Mouse (Mus musculus): ENCODE results near the gene Nfib. TPM values are rescaled to one million over a fixed set of nuclear protein-coding genes. Genes with fewer than 3 reads are reported as not detected.
A peak's percentile ranks its signal among the peaks of the same experiment; 100 is the strongest.

The Nfib gene
- polyA plus RNA-seq, 1 experiment from 2014 or later: 9.5 TPM

DNA sequence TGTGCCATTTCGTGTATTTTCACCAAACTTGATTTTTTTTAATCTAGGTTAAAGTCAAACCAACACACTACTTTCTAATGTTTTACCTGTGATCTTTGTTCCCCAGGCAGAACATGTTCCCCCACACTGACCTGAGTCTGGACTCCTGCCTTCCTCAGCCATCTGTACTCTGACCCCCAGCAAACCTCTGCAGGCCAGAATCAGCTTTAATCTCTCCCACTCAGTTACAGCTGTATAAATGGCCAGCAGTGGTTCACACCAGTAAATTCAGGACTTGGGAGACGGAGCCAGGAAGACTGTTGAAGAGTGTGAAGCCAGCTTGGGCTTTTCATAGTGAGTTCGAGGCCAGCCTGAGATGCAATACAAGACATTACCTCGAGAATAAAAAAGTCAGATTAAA is 312.5 kb downstream of the Nfib start:
- peak; percentile 54; the same call in 1 of the 2 replicates for ATAC-seq
- no peaks in the 10 kb centered on the region for H3K9me3 ChIP-seq (replicated peaks)
- 56% methylated on average over 4 of the region's 4 CpGs for WGBS (ENCODE audit: insufficient replicate concordance)

DNA sequence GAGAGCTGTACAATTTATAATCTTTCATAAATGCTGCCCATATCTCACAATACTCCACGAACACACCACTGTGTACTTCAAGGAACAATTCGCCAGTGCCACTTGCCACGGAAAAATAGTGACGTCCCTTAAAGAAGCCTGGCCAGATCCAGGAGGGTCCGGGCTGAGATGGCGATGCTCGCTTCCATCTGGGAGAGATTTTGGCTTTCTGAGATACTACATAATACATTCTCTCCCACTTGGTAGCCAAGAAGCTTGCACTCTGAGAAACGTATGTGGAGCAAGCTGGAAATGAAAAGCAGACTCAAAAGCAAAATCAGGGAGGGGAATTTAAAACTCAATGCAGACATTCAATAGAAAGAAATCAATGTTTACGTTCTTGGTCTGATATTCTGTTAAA is 313.1 kb downstream of the Nfib start:
- Histone ChIP-seq H3K36me3 (no peaks in the 10 kb centered on the region), H3K9me3 (replicated peaks) (no peaks in the 10 kb centered on the region), H3K9ac (no peak overlapping the region), H3K4me3 (no peak overlapping the region), H3K27me3 (replicated peaks) (no peaks in the 10 kb centered on the region), H3K4me2 (no peak overlapping the region), H3K4me1 (peaks cover 3% of the 10 kb centered on the region; the same call in 1 of the 2 replicates), H3K27ac (no peak overlapping the region; the same call in 1 of the 2 replicates)
- WGBS (ENCODE audit: insufficient replicate concordance): 66% methylated on average over 9 of the region's 9 CpGs
- ATAC-seq: no peak

More for the DNA sequence above, 312.5 kb downstream of the Nfib start:
- Histone ChIP-seq H3K36me3 (no peaks in the 10 kb centered on the region), H3K27ac (peak overlapping the region; percentile 25; the same call in 1 of the 2 replicates), H3K4me2 (no peak overlapping the region), H3K9ac (no peak overlapping the region), H3K4me1 (peaks cover 3% of the 10 kb centered on the region; the same call in 1 of the 2 replicates), H3K4me3 (no peak overlapping the region), H3K27me3 (replicated peaks) (no peaks in the 10 kb centered on the region)

DNA sequence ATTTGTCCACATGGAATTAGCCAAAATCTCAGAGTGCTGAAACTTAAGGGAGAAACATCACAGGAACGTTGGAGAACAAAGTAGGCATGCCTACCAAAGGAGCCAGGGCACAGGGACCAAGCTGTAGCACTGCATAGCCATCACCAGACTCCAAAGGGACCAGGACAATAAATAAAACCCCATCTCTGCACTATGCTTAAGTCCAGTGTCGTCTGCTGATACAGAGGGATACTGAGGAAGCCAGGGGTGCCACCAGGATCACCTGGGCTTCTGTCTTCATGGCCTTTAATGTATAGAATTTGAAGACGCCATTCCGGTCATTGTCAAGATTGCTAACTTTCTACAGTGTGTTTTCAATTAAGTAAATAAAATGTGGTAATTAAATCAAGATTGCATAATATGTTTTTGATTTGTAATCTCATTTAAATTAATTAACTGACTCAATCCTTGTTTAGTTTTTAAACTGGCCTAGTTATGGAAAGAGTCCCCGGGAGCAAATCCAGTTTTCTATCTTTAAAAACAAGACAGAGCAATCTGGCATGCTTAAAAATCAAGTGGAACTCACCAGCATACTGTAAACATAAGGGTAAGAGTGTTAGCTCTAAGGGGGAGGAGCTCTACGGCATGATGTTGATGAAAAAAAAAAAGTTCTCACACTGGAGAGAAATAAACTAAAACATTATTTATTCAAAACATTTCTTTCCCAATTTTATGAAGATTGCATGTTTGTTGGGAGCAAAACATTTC is 313.7 kb downstream of the Nfib start:
- no peak for ATAC-seq
- 63% methylated on average over 6 of the region's 6 CpGs for WGBS (ENCODE audit: insufficient replicate concordance)
- Histone ChIP-seq H3K9me3 (replicated peaks) (no peaks in the 10 kb centered on the region), H3K4me2 (no peak overlapping the region), H3K27ac (no peak overlapping the region), H3K9ac (no peak overlapping the region), H3K27me3 (replicated peaks) (no peaks in the 10 kb centered on the region), H3K36me3 (no peaks in the 10 kb centered on the region), H3K4me3 (no peak overlapping the region), H3K4me1 (peaks cover 3% of the 10 kb centered on the region; the same call in 1 of the 2 replicates)

DNA sequence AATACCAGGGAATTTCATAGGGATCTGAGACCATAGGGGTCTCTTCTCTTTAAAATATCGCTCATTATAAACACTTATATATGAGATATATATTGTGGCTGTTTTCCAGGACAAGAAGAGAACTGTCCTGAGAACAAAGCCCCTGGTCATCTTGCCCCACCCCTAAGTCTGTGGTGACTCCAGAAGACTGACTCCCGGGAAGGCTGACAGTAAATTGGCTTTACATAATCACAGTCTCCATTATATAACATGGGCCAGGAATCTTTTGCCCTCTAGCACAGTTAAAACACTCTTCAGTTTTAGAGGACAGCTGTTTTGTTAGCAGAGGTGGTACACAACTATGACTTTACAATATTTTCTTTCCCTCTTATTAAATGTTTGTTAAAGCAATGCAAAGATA is 315.0 kb downstream of the Nfib start:
- H3K27me3 ChIP-seq (replicated peaks): no peaks in the 10 kb centered on the region
- no peak overlapping the region for H3K4me2 ChIP-seq
- H3K9me3 ChIP-seq (replicated peaks): no peaks in the 10 kb centered on the region
- ATAC-seq: no peak
- no peak overlapping the region for H3K9ac ChIP-seq
- no peaks in the 10 kb centered on the region for H3K36me3 ChIP-seq
- no peak overlapping the region for H3K4me3 ChIP-seq
- WGBS (ENCODE audit: insufficient replicate concordance): 79% methylated on average over 2 of the region's 2 CpGs
- H3K27ac ChIP-seq: no peak overlapping the region
- peaks cover 3% of the 10 kb centered on the region; the same call in 1 of the 2 replicates for H3K4me1 ChIP-seq

DNA sequence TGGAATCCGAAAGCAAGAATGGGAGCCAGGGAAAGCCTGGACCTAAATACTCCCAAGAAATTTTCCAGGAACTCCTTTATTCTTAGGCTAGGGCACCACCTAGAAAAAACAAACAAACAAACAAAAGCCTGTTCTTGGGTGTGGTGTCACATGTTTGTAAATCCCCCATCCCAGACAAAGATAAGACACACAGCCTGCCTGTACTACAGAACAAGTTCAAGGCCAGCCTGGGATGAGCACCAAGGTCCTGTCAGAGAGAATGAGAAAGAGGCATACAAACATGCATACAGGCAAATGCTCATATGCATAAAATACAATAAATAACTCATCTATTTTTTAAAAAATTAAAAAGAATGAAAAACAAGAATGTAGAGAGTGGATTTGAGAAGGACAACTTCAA is 315.7 kb downstream of the Nfib start:
- no peaks in the 10 kb centered on the region for H3K36me3 ChIP-seq
- no peak overlapping the region for H3K27ac ChIP-seq
- WGBS (ENCODE audit: insufficient replicate concordance): 60% methylated on average over 1 of the region's 1 CpGs
- H3K4me3 ChIP-seq: no peak overlapping the region
- H3K4me2 ChIP-seq: no peak overlapping the region
- no peak overlapping the region for H3K9ac ChIP-seq
- no peaks in the 10 kb centered on the region for H3K27me3 ChIP-seq (replicated peaks)
- no peaks in the 10 kb centered on the region for H3K9me3 ChIP-seq (replicated peaks)
- ATAC-seq: no peak
- H3K4me1 ChIP-seq: peaks cover 3% of the 10 kb centered on the region; the same call in 1 of the 2 replicates

DNA sequence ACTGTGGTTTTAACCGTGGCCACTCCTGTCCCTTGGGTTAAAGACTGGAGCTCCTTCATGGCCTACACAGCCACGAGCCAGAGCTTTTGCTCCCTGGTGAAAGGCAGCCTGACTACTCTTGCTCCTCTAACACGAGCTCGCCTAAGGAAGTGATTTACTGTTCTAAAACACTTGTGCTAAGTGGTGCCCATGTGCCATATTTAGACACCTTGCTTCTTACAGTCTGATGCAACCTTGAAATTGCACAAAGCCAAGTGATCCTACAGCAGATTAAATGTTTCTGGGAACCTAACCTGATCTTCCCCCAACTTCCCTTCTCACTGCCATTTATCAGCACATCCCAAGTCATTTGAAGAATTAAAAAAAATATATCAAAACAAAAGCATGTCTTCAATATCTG is 317.9 kb downstream of the Nfib start:
- no peaks in the 10 kb centered on the region for H3K27me3 ChIP-seq (replicated peaks)
- 48% methylated on average over 4 of the region's 4 CpGs for WGBS (ENCODE audit: insufficient replicate concordance)
- ATAC-seq: no peak
- H3K9ac ChIP-seq: no peak overlapping the region
- H3K36me3 ChIP-seq: no peaks in the 10 kb centered on the region
- H3K4me1 ChIP-seq: no peaks in the 10 kb centered on the region
- H3K4me3 ChIP-seq: no peak overlapping the region
- no peaks in the 10 kb centered on the region for H3K9me3 ChIP-seq (replicated peaks)
- no peak overlapping the region for H3K27ac ChIP-seq
- no peak overlapping the region for H3K4me2 ChIP-seq

DNA sequence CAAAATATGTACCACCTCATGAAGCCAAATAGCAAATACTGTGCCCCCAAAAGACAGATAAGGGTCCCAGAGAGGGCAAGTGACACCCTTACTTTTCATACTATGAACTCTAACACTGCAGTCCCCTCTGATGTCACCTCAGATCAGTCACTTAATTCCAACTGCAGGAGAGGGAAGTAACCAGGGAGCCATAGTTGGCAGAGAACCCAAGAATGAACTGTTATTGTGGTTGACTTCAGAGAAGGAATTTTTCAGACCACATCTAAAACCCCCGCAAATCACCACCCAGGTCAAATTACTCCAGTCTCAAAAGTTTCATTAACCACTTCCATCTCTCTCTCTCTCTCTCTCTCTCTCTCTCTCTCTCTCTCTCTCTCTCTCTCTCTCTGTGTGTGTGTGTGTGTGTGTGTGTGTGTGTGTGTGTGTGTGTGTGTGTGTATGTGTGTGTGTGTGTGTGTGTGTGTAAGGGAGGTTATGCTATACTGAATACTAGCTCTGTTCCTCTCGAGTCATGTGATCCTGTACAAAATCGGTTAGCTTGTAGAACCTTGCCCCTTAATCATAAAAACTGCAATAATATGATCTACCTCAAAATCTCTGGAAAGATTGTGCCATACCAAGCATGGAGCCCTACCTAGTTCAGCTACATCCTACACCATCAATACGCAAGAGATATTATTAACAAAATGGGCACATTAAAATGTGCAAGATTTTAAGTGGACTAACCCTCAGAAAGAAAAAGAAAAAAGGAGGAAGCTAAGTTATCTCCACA is 319.1 kb downstream of the Nfib start:
- Histone ChIP-seq H3K27ac (no peak overlapping the region), H3K36me3 (no peaks in the 10 kb centered on the region), H3K9me3 (replicated peaks) (no peaks in the 10 kb centered on the region), H3K4me3 (no peak overlapping the region), H3K9ac (no peak overlapping the region), H3K27me3 (replicated peaks) (no peaks in the 10 kb centered on the region), H3K4me1 (no peaks in the 10 kb centered on the region), H3K4me2 (no peak overlapping the region)
- no peak for ATAC-seq
- 75% methylated on average over 4 of the region's 4 CpGs for WGBS (ENCODE audit: insufficient replicate concordance)

DNA sequence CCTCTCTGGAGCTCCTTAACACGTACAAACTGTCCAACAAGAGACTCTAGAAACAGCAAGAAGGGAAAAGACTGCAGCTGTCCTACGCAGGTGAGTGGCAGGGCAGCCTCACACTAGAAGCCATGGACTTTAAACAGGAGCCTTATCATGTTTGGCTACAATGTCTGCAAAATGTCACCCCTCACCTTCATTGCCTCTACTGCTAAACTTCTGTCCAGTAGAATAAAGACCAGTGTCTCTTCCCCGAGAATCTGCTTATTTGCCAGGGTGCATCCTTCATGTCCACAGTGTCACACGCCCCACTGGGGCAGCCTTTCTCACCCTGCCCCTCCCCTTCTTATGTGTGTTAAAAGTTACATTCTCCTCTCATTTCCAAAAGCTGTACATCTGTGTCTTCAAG is 319.9 kb downstream of the Nfib start:
- no peak; the same call in 1 of the 2 replicates for ATAC-seq
- H3K4me3 ChIP-seq: no peak overlapping the region
- 62% methylated on average over 4 of the region's 4 CpGs for WGBS (ENCODE audit: insufficient replicate concordance)
- H3K36me3 ChIP-seq: no peaks in the 10 kb centered on the region
- no peak overlapping the region for H3K9ac ChIP-seq
- H3K4me1 ChIP-seq: no peaks in the 10 kb centered on the region
- H3K27me3 ChIP-seq (replicated peaks): no peaks in the 10 kb centered on the region
- 0 out of 2 replicates have a peak overlapping the region, but pooled peaks have one; percentile 14 for H3K27ac ChIP-seq
- H3K4me2 ChIP-seq: no peak overlapping the region
- H3K9me3 ChIP-seq (replicated peaks): no peaks in the 10 kb centered on the region

DNA sequence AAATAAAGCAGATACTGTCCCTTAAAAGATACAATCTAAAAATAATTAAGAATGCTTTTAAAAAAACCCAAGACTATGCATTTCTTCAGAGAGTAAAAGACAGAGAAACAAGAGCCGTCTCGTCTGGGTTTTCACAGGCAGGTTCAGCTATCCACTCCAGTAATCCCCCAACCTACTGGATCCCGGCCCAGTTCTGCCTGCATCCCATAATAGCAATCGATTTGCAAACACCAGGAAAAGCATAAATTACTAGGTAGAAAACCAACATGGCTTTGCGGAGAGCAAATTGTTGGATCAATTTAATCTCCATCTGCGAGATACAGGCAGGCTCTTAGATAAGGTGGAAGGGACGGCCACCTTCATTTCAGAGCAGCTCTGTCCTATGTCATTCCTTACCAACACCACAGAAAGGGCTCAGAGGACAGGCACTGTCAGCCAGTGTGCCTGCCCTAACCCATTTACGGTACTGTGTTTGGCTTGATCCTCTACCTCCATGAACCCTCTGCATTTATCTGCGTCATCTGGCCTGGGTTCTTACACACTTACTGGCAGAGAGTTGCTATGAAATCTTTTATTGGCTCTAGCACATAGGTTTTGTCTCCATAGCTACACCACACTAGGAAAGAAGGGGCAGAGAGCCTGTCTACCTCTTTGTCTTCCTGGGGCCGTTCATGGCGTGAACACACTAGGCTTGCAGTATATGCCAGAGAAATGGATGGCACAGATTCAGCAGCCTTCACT is 321.4 kb downstream of the Nfib start:
- no peaks in the 10 kb centered on the region for H3K27me3 ChIP-seq (replicated peaks)
- ATAC-seq: no peak
- no peak overlapping the region for H3K4me3 ChIP-seq
- H3K9me3 ChIP-seq (replicated peaks): no peaks in the 10 kb centered on the region
- WGBS (ENCODE audit: insufficient replicate concordance): 69% methylated on average over 11 of the region's 11 CpGs
- no peak overlapping the region for H3K4me2 ChIP-seq
- H3K9ac ChIP-seq: no peak overlapping the region
- H3K27ac ChIP-seq: no peak overlapping the region
- no peaks in the 10 kb centered on the region for H3K4me1 ChIP-seq
- H3K36me3 ChIP-seq: no peaks in the 10 kb centered on the region

DNA sequence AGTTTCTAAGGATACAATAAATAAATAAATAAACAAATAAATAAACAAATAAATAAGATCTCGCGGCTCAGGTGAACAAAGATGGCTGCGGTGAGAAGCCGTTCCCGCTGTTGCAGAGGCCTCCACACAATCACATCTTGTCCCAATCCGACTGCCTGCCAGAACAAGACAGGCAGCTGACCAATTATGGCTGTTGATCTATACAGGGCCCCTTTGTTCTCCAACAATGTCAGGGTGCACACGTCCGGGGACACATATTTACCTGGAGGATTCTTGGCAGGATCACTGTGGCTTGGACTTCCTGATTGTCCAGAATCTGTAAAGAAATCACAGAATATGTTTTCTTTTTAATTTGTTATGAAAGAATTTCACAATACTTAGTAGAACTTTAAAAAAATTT is 322.2 kb downstream of the Nfib start:
- 81% methylated on average over 8 of the region's 8 CpGs for WGBS (ENCODE audit: insufficient replicate concordance)
- no peak overlapping the region for H3K4me3 ChIP-seq
- H3K9ac ChIP-seq: no peak overlapping the region
- no peaks in the 10 kb centered on the region for H3K36me3 ChIP-seq
- no peak for ATAC-seq
- no peaks in the 10 kb centered on the region for H3K9me3 ChIP-seq (replicated peaks)
- H3K27ac ChIP-seq: no peak overlapping the region
- H3K4me2 ChIP-seq: no peak overlapping the region
- no peaks in the 10 kb centered on the region for H3K4me1 ChIP-seq
- H3K27me3 ChIP-seq (replicated peaks): no peaks in the 10 kb centered on the region

DNA sequence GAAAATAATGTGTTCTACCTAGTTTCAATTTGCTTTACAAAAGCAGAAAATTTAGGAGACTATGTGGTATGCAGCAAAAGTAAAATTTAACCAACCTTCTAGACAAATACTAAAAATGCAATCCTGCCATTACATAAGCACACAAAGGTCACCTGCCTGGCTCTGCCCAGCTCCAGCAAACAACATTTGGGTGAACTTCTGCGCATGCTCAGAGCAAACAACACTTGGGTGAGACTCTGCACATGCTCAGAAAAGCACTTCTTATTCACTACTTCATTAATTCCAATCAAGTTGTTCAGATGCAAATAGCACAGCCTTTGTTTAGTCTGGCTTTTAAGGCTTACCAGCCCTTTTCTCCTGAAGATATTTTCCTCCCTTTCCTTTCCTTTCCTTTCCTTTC is 323.8 kb downstream of the Nfib start:
- 64% methylated on average over 1 of the region's 1 CpGs for WGBS (ENCODE audit: insufficient replicate concordance)
- Histone ChIP-seq H3K4me2 (no peak overlapping the region), H3K9me3 (replicated peaks) (no peaks in the 10 kb centered on the region), H3K27ac (no peak overlapping the region), H3K27me3 (replicated peaks) (no peaks in the 10 kb centered on the region), H3K36me3 (no peaks in the 10 kb centered on the region), H3K4me3 (no peak overlapping the region), H3K4me1 (no peaks in the 10 kb centered on the region), H3K9ac (no peak overlapping the region)
- ATAC-seq: no peak

DNA sequence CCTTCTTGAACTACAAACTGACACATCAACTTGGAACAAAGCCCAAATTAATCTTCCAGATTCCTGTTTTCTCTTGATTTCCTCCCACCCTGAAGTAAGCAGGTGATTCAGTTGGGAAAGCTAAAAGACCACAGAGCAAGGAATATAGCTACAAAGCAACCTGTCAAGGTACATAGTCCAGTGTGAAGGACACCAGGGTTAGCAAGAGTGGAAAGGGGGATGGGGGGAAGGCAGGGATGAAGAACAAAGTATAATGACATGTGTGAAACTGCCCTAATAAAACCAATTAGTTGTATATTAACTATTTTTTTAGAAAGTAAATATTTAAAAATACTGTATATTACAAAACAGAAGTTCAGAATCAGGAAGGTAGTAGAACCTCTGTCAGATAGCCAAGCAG is 325.0 kb downstream of the Nfib start:
- Histone ChIP-seq H3K4me3 (no peak overlapping the region), H3K4me1 (no peaks in the 10 kb centered on the region), H3K4me2 (no peak overlapping the region), H3K27me3 (replicated peaks) (no peaks in the 10 kb centered on the region), H3K9ac (no peak overlapping the region), H3K27ac (no peak overlapping the region), H3K9me3 (replicated peaks) (no peaks in the 10 kb centered on the region), H3K36me3 (no peaks in the 10 kb centered on the region)
- ATAC-seq: no peak
